Mouse (Mus musculus): ENCODE results near the gene Rab3a.

Gene Rab3a

GRCm38 (mm10) chr8:70801830-70802229, 47.4 kb downstream of the Rab3a start:
- no peak for DNase-seq (ENCODE audit: low spot score)

DNA sequence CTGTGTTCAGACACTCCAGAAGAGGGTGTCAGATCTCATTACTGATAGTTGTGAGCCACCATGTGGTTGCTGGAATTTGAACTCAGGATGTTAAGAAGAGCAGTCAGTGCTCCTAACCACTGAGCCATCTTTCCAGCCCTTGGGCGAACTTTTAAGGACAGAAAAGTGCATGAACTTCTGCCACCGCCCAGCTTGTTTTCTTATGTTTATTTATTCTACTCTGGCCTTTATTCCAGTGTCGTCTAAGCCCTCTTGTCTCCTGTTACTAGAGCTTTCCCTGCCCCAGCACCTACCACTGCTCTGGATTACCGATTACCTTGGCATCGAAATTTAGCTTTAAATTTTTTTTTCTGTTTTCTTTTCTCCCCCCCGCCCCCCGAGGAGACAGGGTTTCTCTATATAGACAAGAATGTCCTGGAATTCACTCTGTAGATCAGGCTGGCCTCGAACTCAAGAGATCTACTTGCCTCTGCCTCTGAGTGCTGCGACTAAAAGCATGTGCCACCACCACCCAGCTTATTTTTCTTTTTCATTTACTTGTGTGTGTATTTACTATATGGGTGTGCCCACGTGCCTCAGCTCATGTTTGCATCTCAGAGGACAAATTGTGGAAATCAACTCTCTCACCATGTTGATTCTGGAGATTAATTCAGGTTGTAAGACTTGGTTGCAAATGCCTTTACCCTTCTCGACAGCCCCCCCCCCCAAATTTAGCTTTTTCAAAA, 48.5 kb downstream of the Rab3a start:
- DNase-seq (ENCODE audit: low spot score) = no peak

DNA sequence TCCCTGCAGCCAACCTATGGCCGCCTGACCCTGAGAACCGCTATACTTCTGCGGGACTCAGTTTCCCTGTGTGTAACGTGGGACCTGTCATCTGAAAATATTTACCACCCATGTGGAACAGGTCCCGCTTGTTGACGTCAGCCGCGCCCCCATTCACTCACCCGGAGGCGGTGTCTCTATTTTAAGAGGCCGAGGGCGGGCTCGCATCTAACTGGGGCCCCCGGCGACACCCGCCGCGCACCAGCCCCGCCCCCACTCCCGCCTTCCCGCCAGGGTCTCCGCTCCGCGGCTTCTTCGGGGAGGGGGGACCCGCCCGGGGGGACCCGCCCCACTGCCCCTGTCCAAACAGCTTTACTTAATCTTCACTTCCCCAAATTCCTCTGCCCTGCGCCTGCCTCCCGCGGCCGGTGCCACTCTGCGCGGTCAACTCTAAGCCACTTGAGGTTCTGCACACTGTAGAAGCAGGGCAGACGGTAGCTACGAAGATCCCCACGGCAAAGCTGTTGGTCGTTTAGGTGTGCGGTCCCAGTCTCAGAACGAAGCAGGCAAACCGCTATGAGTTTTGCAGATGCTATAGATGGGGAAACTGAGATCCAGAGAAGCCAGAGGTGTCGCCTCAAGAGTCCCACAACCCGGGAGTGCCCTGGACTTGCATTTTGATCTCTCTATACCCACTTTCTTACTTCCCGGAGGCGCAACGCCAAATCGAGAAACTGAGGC, 49.4 kb downstream of the Rab3a start:
- DNase-seq (ENCODE audit: low spot score) = no peak

GRCm38 (mm10) chr8:70804481-70805206, 50.2 kb downstream of the Rab3a start, which contains the start of gene Mast3:
Gene Mast3, minus strand, starts transcription at chr8:70805054.
- DNase-seq (ENCODE audit: low spot score) = peak; percentile 84

- DNase-seq (ENCODE audit: low spot score) = no peak
Observed at GRCm38 (mm10) chr8:70806541-70806940, 52.1 kb downstream of the Rab3a start.

DNA sequence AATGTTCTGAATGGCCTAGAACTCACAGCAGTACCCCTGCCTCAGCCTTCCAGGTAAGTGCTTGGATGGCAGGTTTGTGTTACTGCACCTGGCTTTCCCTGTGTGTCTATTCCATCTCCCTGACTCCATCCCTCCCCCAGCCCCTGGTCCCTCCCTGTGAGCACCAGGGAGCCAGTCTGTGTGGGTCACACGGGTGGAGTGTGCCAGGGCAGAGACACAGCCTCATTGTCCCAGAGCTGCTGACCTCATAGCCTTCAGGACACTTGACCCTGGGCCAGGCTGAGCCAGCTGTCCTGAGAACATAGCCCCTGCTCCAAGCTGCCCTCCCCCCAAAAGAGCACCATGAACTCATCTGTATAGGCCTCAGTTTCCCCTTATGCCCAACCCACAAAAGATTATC, 52.8 kb downstream of the Rab3a start:
- DNase-seq (ENCODE audit: low spot score) = no peak

DNA sequence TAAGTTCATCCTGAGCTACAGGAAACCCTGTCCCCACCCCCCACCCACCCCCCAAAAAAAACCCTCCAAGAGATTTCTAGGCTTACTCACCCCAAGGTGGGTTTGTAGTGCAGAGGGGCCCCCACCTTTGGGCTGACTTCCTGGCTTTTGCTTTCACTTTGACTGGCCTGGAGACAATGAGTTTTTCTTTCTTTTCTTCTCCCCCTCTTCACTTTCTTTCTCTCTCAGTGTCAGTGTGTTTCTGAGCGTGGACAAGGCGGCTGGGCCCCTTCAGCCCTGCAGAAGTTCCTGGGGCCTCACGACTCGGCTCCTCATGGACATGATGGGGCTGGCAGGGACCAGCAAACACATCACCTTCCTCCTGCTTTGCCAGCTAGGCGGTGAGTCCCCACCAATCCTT, 53.8 kb downstream of the Rab3a start, which contains the start of gene Il12rb1:
Gene Il12rb1, plus strand, starts transcription at position 211 of the 400 bp plus-strand sequence.
- DNase-seq (ENCODE audit: low spot score) = no peak

Measured in adipocyte (in vitro differentiated cells).